Mouse (Mus musculus) thymus, adult 18-20 months (tissue): ENCODE data around the gene Cenpt.

ENCODE experiments used
- DNase-seq, 2 experiments: peaks; one replicate each; pipeline ENCODE4 v3.0.0; 2022; ENCODE audit warnings: mixed read lengths in 2 of 2

The Cenpt gene

GRCm38 (mm10) chr8:105804797-105805196 lies 48.3 kb downstream of the Cenpt start:
- no peak for DNase-seq

- DNase-seq = no peak
These were observed 51.7 kb downstream of the Cenpt start for GRCm38 (mm10) chr8:105801153-105801904.

GRCm38 (mm10) chr8:105799091-105799812 lies 53.8 kb downstream of the Cenpt start:
- DNase-seq = no peak

DNA sequence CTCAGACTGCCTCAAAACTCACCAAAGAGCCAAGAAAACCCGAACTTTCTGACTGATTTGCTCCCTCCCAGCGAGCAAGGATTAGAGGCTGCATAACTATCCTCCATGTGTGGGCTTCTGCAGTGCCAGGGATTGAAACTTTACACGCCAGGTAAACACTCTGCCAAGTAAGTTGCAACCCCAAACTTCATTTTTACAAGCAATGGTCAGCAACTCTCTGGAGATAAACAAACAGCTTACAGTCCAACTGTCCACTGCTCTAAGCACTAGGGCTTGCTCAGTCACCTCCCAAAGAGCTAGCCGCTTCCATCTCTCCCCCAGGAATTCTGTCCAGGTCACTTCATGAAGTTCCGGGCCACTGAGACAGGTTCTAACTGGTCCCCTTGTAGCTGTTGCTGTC lies 54.7 kb downstream of the Cenpt start:
- DNase-seq = no peak

DNA sequence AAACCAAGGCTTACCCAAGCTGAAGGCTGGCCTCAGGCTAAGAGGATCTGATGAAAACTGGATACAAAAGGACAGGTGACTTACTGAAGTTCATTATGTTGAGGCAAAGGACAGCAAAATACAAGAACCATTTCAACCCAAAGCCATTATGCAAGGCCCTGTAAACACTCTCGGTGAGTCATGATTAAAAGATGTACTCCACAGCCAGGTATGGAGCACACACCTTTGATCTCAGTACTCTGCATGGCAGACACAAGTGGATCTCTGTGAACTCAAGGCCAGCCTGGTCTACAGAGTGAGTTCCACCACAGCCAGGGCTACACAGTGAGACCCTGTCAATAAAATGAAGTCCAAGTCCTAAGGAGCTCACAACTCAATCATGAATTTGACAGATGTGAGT lies 57.3 kb downstream of the Cenpt start:
- no peak for DNase-seq
